Mouse (Mus musculus) olfactory bulb, adult 2 months (tissue): ENCODE data around the gene Lhx9. TPM values are rescaled to one million over a fixed set of nuclear protein-coding genes. Genes with fewer than 3 reads are reported as not detected.

Source experiments
- H3K27ac ChIP-seq: fragments of 200-500 bp; 2 replicates; pipeline ENCODE4 v1.5.1; 2012; ENCODE audit warnings: low read depth, low read length; ENCODE audit not compliant: insufficient read depth
- H3K4me1 ChIP-seq: fragments of 200-500 bp; 2 replicates; pipeline ENCODE4 v1.6.1; 2012; ENCODE audit warnings: low read length; ENCODE audit not compliant: control insufficient read depth, insufficient read depth
- H3K4me3 ChIP-seq: fragments of 200-500 bp; 2 replicates; pipeline ENCODE4 v1.5.1; 2012; ENCODE audit warnings: mild to moderate bottlenecking, low read depth, low read length, moderate library complexity; ENCODE audit not compliant: insufficient read depth
- CTCF ChIP-seq: fragments of 200-500 bp; IDR thresholded peaks from 2 replicates; pipeline ENCODE4 v1.5.1; 2012; ENCODE audit warnings: low read depth, mild to moderate bottlenecking, low read length, moderate library complexity; ENCODE audit not compliant: insufficient read depth
- POLR2A ChIP-seq: fragments of 200-500 bp; IDR thresholded peaks from 2 replicates; pipeline ENCODE4 v1.6.1; 2012; ENCODE audit warnings: mild to moderate bottlenecking, low read depth, low read length, moderate library complexity; ENCODE audit not compliant: insufficient read depth
- WGBS: fragments of 180-500 bp; shearing (Covaris S2); methylation state at CpG from one replicate; pipeline ENCODE4 v1.1.7; 2018; 5-methylcytosine and 5-hydroxymethylcytosine counted together
- polyA plus RNA-seq: library from polyadenylated mRNA; stranded (reverse); fragments of >200 nt; gene quantifications from 2 replicates; pipeline ENCODE4 v1.2.4, GENCODE M21; 2012; ENCODE audit warnings: low replicate concordance; ENCODE audit not compliant: missing spikeins, insufficient read depth, insufficient read length

Lhx9 gene
- polyA plus RNA-seq, 1 experiment: not detected

DNA sequence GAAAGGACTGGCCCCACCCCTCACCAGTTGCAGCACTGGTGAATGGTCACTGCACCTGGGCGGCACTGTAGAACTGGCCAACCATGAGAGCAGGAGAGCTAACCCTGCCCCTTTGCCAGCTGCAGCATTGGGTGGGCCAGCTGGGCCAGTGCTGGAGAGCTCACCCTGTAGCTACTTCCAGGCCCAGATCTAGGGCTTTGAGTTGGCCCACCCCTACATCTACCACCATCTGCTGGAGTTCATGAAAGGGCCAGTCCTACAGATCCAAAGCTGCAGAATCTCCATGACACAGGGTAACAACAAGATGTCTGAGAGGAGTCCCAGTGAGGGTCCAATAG lies 25.4 kb downstream of the Lhx9 start:
- TF ChIP-seq CTCF (no peak), POLR2A (no peak)
- Histone ChIP-seq H3K4me3 (no peak overlapping the region), H3K27ac (no peak overlapping the region), H3K4me1 (no peaks in the 10 kb centered on the region)
- WGBS: 100% methylated on average over 1 of the region's 1 CpGs

DNA sequence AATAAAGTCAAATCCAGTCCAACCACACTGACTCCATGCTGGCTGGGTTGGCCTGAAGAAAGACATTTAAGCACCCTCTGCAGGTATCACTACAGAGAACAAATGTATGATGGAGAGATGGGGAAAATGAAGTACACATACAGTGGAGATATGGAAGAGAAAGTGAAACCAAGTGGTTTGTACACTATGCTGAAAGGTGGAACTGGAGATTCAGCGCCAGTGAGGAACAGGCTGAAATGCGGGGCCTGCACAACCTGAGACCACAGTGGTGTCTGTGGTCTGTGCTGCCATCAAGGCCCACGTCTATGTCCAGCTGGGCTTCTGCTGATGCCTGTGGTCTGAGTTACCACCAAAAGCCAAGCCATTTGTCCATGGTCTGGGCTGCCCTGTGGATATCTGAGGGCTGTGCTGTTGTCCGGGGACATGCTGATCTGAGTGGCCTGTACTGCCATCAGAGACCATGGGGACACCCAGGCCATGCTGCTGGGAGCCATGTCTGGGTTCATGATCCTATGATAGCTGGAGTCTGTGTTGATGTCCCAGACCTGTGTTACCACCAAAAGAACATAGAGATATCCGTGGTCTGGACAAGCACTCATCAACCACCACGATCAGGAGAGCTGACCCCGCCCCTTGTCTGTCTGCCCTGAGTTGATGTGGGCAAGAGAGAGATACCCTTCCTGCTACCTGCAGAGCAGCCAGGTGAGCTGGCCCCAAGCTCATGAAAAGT lies 26.0 kb downstream of the Lhx9 start:
- TF ChIP-seq CTCF (no peak), POLR2A (no peak)
- WGBS: 96% methylated on average over 7 of the region's 7 CpGs
- no peak overlapping the region for H3K27ac ChIP-seq
- H3K4me3 ChIP-seq: no peak overlapping the region
- no peaks in the 10 kb centered on the region for H3K4me1 ChIP-seq

DNA sequence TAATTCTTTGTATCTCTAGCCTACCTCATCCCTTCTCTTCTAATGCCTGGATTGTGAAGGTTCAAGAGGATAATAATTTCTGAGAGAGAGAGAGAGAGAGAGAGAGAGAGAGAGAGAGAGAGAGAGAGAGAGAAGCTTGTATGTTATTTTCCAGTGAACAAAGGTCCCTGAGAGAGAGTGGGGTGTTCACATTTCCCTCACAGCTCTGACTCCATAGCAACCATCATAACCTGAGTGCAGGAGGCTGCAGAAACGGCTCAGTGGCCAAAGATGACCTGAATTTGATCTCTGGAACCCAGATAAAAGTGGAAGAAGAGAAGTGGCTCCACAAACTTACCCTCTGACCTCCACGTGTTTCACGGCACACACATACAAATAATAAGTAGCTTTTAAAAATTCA lies 46.6 kb downstream of the Lhx9 start:
- H3K4me1 ChIP-seq: no peaks in the 10 kb centered on the region
- no peak for TF ChIP-seq POLR2A
- no peak for TF ChIP-seq CTCF
- WGBS: 72% methylated on average over 3 of the region's 3 CpGs

DNA sequence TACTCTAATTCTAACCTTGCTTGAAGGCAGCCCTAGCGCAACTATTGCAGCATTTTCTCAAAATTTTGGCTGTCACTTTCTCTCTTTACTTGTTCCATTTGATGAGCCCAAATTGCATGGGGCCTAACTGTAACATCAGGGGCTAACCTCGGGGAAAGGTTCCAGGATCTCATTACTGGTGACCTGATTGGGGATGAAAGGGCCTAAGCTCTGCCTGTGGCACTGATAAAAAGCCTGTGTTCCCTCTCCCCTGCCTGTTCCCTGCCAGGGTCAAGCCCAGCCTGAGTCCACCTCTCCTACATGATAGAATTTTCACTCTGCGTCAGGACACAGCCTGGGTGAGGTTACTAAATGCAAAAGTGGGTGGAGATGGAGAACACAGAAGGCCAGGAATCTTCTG lies 47.1 kb downstream of the Lhx9 start:
- Histone ChIP-seq H3K4me1 (no peaks in the 10 kb centered on the region), H3K27ac (no peak overlapping the region), H3K4me3 (no peak overlapping the region)
- WGBS: 67% methylated on average over 3 of the region's 3 CpGs
- TF ChIP-seq CTCF: no peak
- no peak for TF ChIP-seq POLR2A

More for the DNA sequence above, 46.6 kb downstream of the Lhx9 start:
- Histone ChIP-seq H3K27ac (no peak overlapping the region), H3K4me3 (no peak overlapping the region)

DNA sequence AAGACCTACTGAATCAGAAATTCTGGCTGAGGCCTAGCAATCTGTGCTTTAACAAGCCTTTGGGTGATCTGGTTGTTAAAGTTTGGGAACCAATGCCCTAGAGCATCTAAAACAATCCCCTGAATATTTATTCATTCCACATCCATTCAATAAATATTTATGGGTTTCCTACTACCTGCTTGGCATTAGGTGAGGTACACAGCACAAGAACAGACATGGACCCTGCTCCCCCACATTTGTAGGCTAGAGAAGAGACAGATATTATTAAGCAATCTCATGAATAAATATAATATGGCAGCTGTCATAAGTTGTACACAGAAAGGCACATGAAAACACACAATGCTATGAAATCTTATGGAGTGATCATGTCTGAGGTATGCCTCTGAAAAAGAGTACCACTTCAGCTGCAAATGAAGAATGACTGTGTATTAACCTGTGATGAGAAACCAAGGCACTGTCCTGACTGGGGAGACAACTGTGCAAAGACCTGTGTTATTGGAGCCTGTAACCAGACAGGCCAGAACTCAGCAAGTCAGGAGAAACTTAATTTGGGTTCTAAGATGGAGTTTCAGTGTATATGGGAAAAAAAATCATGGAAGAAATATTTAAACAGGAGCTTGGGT lies 48.6 kb downstream of the Lhx9 start:
- TF ChIP-seq CTCF: no peak
- no peak for TF ChIP-seq POLR2A
- H3K4me3 ChIP-seq: no peak overlapping the region

DNA sequence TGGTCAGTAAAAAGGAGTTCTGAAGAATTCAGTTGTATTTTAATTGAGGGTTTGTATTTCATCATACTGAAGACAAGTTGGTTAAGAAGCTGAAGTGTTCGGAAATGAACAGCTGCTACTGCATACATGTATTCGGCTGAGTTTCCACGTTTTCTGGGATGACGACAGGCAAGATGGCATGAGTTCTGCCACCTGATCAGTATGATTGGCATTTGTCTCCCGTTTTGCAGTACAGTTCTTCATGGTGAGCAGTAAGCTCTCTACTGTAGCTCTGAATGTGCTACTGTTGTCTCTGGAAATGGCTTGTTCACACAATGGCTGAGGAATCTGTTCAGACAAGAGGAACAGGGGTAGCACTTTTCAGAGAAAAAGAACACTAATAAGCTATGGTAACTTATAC lies 50.3 kb downstream of the Lhx9 start:
- no peaks in the 10 kb centered on the region for H3K4me1 ChIP-seq
- 81% methylated on average over 5 of the region's 5 CpGs for WGBS
- H3K27ac ChIP-seq: no peak overlapping the region
- no peak for TF ChIP-seq CTCF
- H3K4me3 ChIP-seq: no peak overlapping the region

More for the DNA sequence above, 48.6 kb downstream of the Lhx9 start:
- Histone ChIP-seq H3K27ac (no peak overlapping the region), H3K4me1 (no peaks in the 10 kb centered on the region)

DNA sequence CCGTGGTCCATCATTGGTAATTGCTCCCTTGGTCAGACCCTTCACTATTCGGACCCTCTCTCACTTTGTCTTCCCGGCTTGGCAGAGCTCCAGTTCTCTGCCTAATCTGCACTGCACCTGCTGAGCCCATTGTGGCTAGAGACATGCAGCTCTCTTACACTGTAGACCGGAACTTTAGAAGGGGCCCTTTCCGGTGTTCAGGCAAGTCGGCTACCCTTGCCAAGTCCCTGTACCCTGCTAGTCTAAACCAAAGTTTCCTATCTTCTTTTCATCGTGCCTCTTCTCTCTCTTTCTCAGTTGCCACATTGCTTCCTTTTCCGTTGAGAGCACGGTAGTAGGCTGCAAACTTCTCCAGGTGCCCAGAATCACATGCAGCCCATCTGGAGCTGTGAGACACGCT lies 62.5 kb downstream of the Lhx9 start:
- 48% methylated on average over 10 of the region's 10 CpGs for WGBS
- Histone ChIP-seq H3K4me1 (no peaks in the 10 kb centered on the region), H3K4me3 (no peak overlapping the region), H3K27ac (no peak overlapping the region)
- no peak for TF ChIP-seq POLR2A
- TF ChIP-seq CTCF: no peak

DNA sequence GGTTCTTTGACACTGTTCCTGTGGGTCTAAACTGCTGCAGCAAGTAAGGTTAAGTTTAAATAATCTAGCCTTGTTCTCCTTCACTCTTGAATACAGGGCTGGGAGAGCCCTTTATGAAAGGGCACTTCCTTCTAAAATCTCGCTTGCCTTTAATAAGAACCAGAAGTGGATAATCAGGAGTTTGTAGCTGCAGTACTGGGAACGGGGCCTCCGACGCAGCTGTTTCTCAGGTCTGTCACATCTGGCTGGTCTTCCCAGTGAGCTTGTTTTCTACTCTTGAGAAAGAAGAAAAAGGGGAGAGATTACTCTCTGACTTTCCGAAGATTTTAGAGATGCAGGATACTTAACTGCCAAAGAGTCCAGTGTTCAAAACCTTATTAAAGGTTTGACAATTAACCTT lies 64.4 kb downstream of the Lhx9 start:
- no peak for TF ChIP-seq POLR2A
- no peak for TF ChIP-seq CTCF
- Histone ChIP-seq H3K4me3 (no peak overlapping the region), H3K27ac (no peak overlapping the region), H3K4me1 (no peaks in the 10 kb centered on the region)
- 80% methylated on average over 5 of the region's 5 CpGs for whole genome bisulfite sequencing

Other genes starting within 250 kb of the Lhx9 start
- not detected in 2 replicates for gene Nek7, start 228.4 kb downstream of the Lhx9 start, polyA plus RNA-seq
- gene 2310009B15Rik, start 8.3 kb upstream of the Lhx9 start, polyA plus RNA-seq: not detected in 2 replicates
- gene Dennd1b, start 114.9 kb upstream of the Lhx9 start, polyA plus RNA-seq: not detected in 2 replicates